Mouse (Mus musculus): ENCODE data around the gene Vax1. TPM values are rescaled to one million over a fixed set of nuclear protein-coding genes. Genes with fewer than 3 reads are reported as not detected.
A peak's percentile ranks its signal among the peaks of the same experiment; 100 is the strongest.

Vax1 gene
- polyA plus RNA-seq, 1 experiment from 2014 or later = not detected

DNA sequence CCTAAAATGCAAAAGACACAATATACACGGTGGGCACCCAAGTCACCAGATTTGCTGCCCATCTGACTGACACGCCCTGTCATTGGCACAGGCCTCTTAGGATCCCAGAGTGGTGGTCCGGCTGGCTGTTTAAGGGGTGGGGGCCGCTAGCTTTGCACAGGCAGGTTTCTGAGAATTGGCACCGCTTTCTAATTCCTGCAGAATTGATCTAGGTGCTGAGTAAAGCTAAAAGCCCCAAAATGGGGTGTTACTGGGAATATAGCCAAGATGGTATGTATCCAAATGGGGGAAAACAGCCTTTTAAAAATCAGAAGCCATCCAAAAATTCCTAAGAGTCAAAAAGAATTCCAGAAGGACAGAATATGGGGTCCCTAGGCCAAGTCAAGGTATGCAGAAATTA lies 2.0 kb downstream of the Vax1 start:
- H3K4me1 ChIP-seq = peaks cover 27% of the 10 kb centered on the region
- ATAC-seq (ENCODE audit: borderline replicate concordance, extremely low read depth, low FRiP score, low TSS enrichment) = no peak
- 22% methylated on average over 5 of the region's 5 CpGs for WGBS
- H3K4me2 ChIP-seq = no peak overlapping the region
- no peaks in the 10 kb centered on the region for H3K36me3 ChIP-seq
- no peak overlapping the region for H3K4me3 ChIP-seq
- H3K9ac ChIP-seq = no peak overlapping the region
- no peaks in the 10 kb centered on the region for H3K9me3 ChIP-seq
- H3K27ac ChIP-seq = no peak overlapping the region
- peaks cover 100% of the 10 kb centered on the region for H3K27me3 ChIP-seq

- Histone ChIP-seq H3K4me1 (peaks cover 27% of the 10 kb centered on the region), H3K27me3 (peaks cover 100% of the 10 kb centered on the region), H3K27ac (no peak overlapping the region), H3K9me3 (no peaks in the 10 kb centered on the region), H3K4me2 (peak overlapping the region; percentile 71), H3K36me3 (no peaks in the 10 kb centered on the region), H3K9ac (no peak overlapping the region), H3K4me3 (peak overlapping the region; percentile 36)
- peak; percentile 9; the same call in 1 of the 2 replicates for ATAC-seq (ENCODE audit: borderline replicate concordance, extremely low read depth, low FRiP score, low TSS enrichment)
- whole genome bisulfite sequencing = 7% methylated on average over 13 of the region's 13 CpGs
These were observed 3.0 kb downstream of the Vax1 start for GRCm38 (mm10) chr19:59166879-59167278.

GRCm38 (mm10) chr19:59166311-59166761 lies 3.5 kb downstream of the Vax1 start:
- peak; percentile 27; the same call in 1 of the 2 replicates for ATAC-seq (ENCODE audit: borderline replicate concordance, extremely low read depth, low FRiP score, low TSS enrichment)
- Histone ChIP-seq H3K4me1 (peaks cover 27% of the 10 kb centered on the region), H3K27ac (no peak overlapping the region), H3K27me3 (peaks cover 100% of the 10 kb centered on the region), H3K9me3 (no peaks in the 10 kb centered on the region), H3K9ac (0 out of 2 replicates have a peak overlapping the region, but pooled peaks have one; percentile 15), H3K36me3 (no peaks in the 10 kb centered on the region), H3K4me3 (peak overlapping the region; percentile 36), H3K4me2 (peak overlapping the region; percentile 71)
- 1% methylated on average over 33 of the region's 55 CpGs for WGBS

- H3K4me2 ChIP-seq = no peak overlapping the region
- no peaks in the 10 kb centered on the region for H3K36me3 ChIP-seq
- peaks cover 26% of the 10 kb centered on the region for H3K4me1 ChIP-seq
- H3K27ac ChIP-seq = no peak overlapping the region
- ATAC-seq (ENCODE audit: borderline replicate concordance, extremely low read depth, low FRiP score, low TSS enrichment) = no peak
- H3K9me3 ChIP-seq = no peaks in the 10 kb centered on the region
- H3K4me3 ChIP-seq = peak overlapping the region; percentile 36; the same call in 1 of the 2 replicates
- WGBS = 6% methylated on average over 7 of the region's 7 CpGs
- peaks cover 100% of the 10 kb centered on the region for H3K27me3 ChIP-seq
- H3K9ac ChIP-seq = no peak overlapping the region
These were observed 4.3 kb downstream of the Vax1 start for GRCm38 (mm10) chr19:59165577-59165976.

GRCm38 (mm10) chr19:59164896-59165560 lies 4.8 kb downstream of the Vax1 start:
- ATAC-seq (ENCODE audit: borderline replicate concordance, extremely low read depth, low FRiP score, low TSS enrichment) = no peak
- Histone ChIP-seq H3K9me3 (no peaks in the 10 kb centered on the region), H3K4me1 (peaks cover 21% of the 10 kb centered on the region), H3K27ac (no peak overlapping the region), H3K36me3 (no peaks in the 10 kb centered on the region), H3K4me2 (no peak overlapping the region), H3K27me3 (peaks cover 99% of the 10 kb centered on the region), H3K4me3 (no peak overlapping the region), H3K9ac (no peak overlapping the region)
- WGBS = 7% methylated on average over 16 of the region's 16 CpGs

DNA sequence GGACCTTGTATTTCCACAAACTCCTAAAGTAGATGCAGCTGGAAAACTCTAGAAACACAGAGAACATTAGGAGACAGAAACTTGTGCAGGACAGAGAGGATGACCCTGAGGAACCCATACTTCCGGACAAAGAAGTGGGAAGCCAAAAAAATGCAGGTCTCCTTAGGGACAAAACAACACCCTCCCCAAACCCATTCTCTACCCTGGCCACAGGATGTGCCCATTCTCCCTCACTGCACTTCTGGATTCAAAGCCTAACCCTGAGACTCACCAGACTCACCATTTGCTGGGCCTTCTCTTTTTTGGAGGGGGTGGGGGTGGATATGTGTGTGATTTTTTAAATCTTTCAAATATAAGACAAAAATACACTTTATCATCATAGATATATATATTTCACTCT lies 5.7 kb downstream of the Vax1 start:
- Histone ChIP-seq H3K4me3 (no peak overlapping the region), H3K4me2 (no peak overlapping the region), H3K27ac (no peak overlapping the region), H3K27me3 (peaks cover 95% of the 10 kb centered on the region), H3K9ac (no peak overlapping the region), H3K36me3 (no peaks in the 10 kb centered on the region), H3K9me3 (no peaks in the 10 kb centered on the region), H3K4me1 (peaks cover 11% of the 10 kb centered on the region)
- ATAC-seq (ENCODE audit: borderline replicate concordance, extremely low read depth, low FRiP score, low TSS enrichment) = no peak
- 12% methylated on average over 1 of the region's 1 CpGs for WGBS

DNA sequence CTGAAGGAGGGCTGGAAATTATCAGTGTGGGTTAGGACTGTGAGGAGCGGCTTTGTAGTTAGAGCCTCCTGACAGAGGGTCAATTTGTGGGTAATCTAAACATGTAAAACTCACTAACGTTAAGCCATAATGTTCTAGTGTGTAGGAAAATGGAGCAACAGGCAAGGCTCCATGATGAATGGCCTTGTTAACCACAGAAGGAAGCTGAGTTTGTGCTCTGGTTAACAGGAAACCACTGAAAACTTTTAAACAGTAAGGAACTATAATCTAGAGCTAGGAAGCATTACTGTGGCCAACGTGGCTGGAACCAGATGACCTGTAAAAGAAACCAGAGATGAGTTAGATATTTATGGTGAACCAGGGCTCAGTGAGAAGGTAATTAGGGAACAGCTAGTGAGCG lies 13.2 kb downstream of the Vax1 start:
- Histone ChIP-seq H3K36me3 (no peaks in the 10 kb centered on the region), H3K4me3 (no peak overlapping the region), H3K9me3 (no peaks in the 10 kb centered on the region), H3K9ac (no peak overlapping the region), H3K27ac (no peak overlapping the region), H3K27me3 (peaks cover 26% of the 10 kb centered on the region), H3K4me1 (no peaks in the 10 kb centered on the region), H3K4me2 (no peak overlapping the region)
- ATAC-seq (ENCODE audit: borderline replicate concordance, extremely low read depth, low FRiP score, low TSS enrichment) = no peak
- WGBS = 36% methylated on average over 4 of the region's 4 CpGs

- Histone ChIP-seq H3K4me2 (no peak overlapping the region), H3K4me3 (no peak overlapping the region), H3K27ac (no peak overlapping the region), H3K36me3 (no peaks in the 10 kb centered on the region), H3K27me3 (peaks cover 6% of the 10 kb centered on the region; the same call in 1 of the 2 replicates), H3K4me1 (no peaks in the 10 kb centered on the region), H3K9me3 (no peaks in the 10 kb centered on the region), H3K9ac (no peak overlapping the region)
- WGBS = 90% methylated on average over 2 of the region's 2 CpGs
- ATAC-seq (ENCODE audit: borderline replicate concordance, extremely low read depth, low FRiP score, low TSS enrichment) = no peak
These were observed 15.7 kb downstream of the Vax1 start for GRCm38 (mm10) chr19:59154171-59154570.

GRCm38 (mm10) chr19:59145492-59146140 lies 24.2 kb downstream of the Vax1 start:
- Histone ChIP-seq H3K27me3 (no peaks in the 10 kb centered on the region), H3K4me3 (no peak overlapping the region), H3K27ac (no peak overlapping the region), H3K9me3 (no peaks in the 10 kb centered on the region), H3K4me2 (no peak overlapping the region), H3K9ac (no peak overlapping the region), H3K4me1 (no peaks in the 10 kb centered on the region), H3K36me3 (no peaks in the 10 kb centered on the region)
- ATAC-seq (ENCODE audit: borderline replicate concordance, extremely low read depth, low FRiP score, low TSS enrichment) = no peak
- 60% methylated on average over 9 of the region's 9 CpGs for WGBS

DNA sequence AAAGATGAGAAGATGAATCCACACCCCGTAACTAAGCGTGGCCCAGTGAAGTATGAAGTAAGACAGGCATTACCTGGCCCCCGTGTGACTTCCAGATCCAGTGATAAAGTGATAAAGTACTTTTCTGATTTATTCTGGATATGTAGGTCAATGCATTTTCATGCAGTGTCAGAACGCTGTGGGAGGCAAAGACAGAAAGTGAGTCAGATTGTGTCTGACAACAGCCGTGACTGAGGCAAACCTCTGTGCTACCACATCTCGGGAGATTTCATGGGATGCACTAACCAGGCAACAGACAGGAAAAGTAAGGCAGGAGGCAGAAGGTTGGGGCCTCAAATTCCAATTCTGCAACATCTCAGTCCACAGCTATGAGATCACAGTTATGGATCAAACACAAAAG lies 24.8 kb downstream of the Vax1 start:
- no peak for ATAC-seq (ENCODE audit: borderline replicate concordance, extremely low read depth, low FRiP score, low TSS enrichment)
- whole genome bisulfite sequencing = 71% methylated on average over 6 of the region's 6 CpGs
- no peaks in the 10 kb centered on the region for H3K36me3 ChIP-seq

GRCm38 (mm10) chr19:59142206-59142605 lies 27.6 kb downstream of the Vax1 start:
- no peaks in the 10 kb centered on the region for H3K9me3 ChIP-seq
- 68% methylated on average over 4 of the region's 4 CpGs for WGBS
- no peak overlapping the region for H3K9ac ChIP-seq
- no peaks in the 10 kb centered on the region for H3K36me3 ChIP-seq
- no peak for ATAC-seq (ENCODE audit: borderline replicate concordance, extremely low read depth, low FRiP score, low TSS enrichment)
- no peak overlapping the region for H3K27ac ChIP-seq
- H3K4me3 ChIP-seq = no peak overlapping the region
- H3K27me3 ChIP-seq = no peaks in the 10 kb centered on the region
- no peak overlapping the region for H3K4me2 ChIP-seq
- no peaks in the 10 kb centered on the region for H3K4me1 ChIP-seq

More for the DNA sequence above, 24.8 kb downstream of the Vax1 start:
- no peaks in the 10 kb centered on the region for H3K27me3 ChIP-seq
- H3K27ac ChIP-seq = no peak overlapping the region
- H3K9me3 ChIP-seq = no peaks in the 10 kb centered on the region
- H3K4me2 ChIP-seq = no peak overlapping the region
- no peaks in the 10 kb centered on the region for H3K4me1 ChIP-seq
- no peak overlapping the region for H3K9ac ChIP-seq
- no peak overlapping the region for H3K4me3 ChIP-seq

DNA sequence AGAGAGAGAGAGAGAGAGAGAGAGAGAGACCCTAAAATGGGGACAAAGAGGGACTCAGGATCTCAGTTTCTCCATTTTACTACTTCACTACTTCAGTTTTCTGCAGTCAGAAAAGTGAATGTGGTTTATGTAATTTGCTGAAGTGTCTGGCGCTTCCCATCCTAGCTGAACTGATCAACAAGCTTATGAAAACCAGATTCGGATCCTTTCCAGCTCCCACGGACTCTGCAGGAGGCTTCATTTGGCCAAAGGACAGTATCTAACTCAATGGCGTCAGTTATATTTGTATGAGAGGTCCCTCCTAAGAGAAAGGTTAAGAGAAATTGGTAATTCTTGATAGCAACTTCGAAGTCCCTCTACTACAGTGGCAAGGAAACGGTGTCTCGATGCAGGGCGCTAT lies 34.5 kb downstream of the Vax1 start:
- H3K27ac ChIP-seq = no peak overlapping the region
- H3K4me1 ChIP-seq = 0 out of 2 replicates have a peak, but pooled peaks cover 3% of the 10 kb centered on the region
- H3K9me3 ChIP-seq = no peaks in the 10 kb centered on the region
- WGBS = 71% methylated on average over 8 of the region's 8 CpGs
- H3K36me3 ChIP-seq = no peaks in the 10 kb centered on the region
- H3K4me2 ChIP-seq = no peak overlapping the region
- H3K9ac ChIP-seq = no peak overlapping the region
- ATAC-seq (ENCODE audit: borderline replicate concordance, extremely low read depth, low FRiP score, low TSS enrichment) = no peak
- no peak overlapping the region for H3K4me3 ChIP-seq
- H3K27me3 ChIP-seq = no peaks in the 10 kb centered on the region
